Mouse (Mus musculus) intestine, embryonic 14.5 days (tissue): ENCODE results near the gene Kcnc3. TPM values are rescaled to one million over a fixed set of nuclear protein-coding genes. Genes with fewer than 3 reads are reported as not detected.

ENCODE experiments used
- ATAC-seq: fragments of 200-750 bp; cut with Nextera tagmentation; replicated peaks from 2 replicates; pipeline ENCODE4 v1.8.0; 2017; ENCODE audit warnings: low read depth, moderate number of reproducible peaks, moderate TSS enrichment, moderate library complexity; ENCODE audit not compliant: low FRiP score, low TSS enrichment
- DNase-seq: peaks from one replicate; pipeline ENCODE4 v3.0.0-alpha.2; 2018; ENCODE audit warnings: low spot score
- H3K27ac ChIP-seq: fragments of 300-500 bp; sonication (generic); 2 replicates; pipeline ENCODE4 v1.5.1; 2014; ENCODE audit warnings: low read depth, mild to moderate bottlenecking, control low read depth
- H3K27me3 ChIP-seq: fragments of 300-500 bp; sonication (generic); replicated peaks from 2 replicates; pipeline ENCODE4 v1.6.1; 2014; ENCODE audit warnings: low read length, control low read depth; ENCODE audit not compliant: control insufficient read depth, insufficient read depth
- H3K36me3 ChIP-seq: fragments of 300-500 bp; sonication (generic); 2 replicates; pipeline ENCODE4 v1.6.1; 2014; ENCODE audit warnings: low read length, control low read depth; ENCODE audit not compliant: control insufficient read depth, insufficient read depth
- H3K4me1 ChIP-seq: fragments of 300-500 bp; sonication (generic); replicated peaks from 2 replicates; pipeline ENCODE4 v1.6.1; 2014; ENCODE audit warnings: low read length, control low read depth, mixed read lengths; ENCODE audit not compliant: control insufficient read depth, insufficient read depth
- H3K4me2 ChIP-seq: fragments of 300-500 bp; sonication (generic); 2 replicates; pipeline ENCODE4 v1.6.1; 2014; ENCODE audit warnings: low read length
- H3K4me3 ChIP-seq: fragments of 300-500 bp; sonication (generic); 2 replicates; pipeline ENCODE4 v1.5.1; 2014; ENCODE audit warnings: low read depth, low read length, control low read depth, mixed read lengths
- H3K9ac ChIP-seq: fragments of 300-500 bp; sonication (generic); 2 replicates; pipeline ENCODE4 v1.6.1; 2014; ENCODE audit warnings: mild to moderate bottlenecking, low read length
- H3K9me3 ChIP-seq: fragments of 300-500 bp; sonication (generic); 2 replicates; pipeline ENCODE4 v1.6.1; 2016; ENCODE audit warnings: low read length, control low read depth; ENCODE audit not compliant: control insufficient read depth
- WGBS: fragments of 180-500 bp; shearing (Covaris S2); extraction: QIAGEN DNeasy Blood & Tissue Kit; methylation state at CpG from one replicate; pipeline ENCODE4 v1.1.7; 2014; 5-methylcytosine and 5-hydroxymethylcytosine counted together
- polyA plus RNA-seq: library from polyadenylated mRNA; unstranded; fragments of >200 nt; fragmentation: Nextera tagmentation; extraction: Ambion mirVana; gene quantifications from 2 replicates; pipeline ENCODE4 v1.2.1, GENCODE M21; 2014

The Kcnc3 gene
- polyA plus RNA-seq, 1 experiment from 2014 or later = 0.26 TPM

- H3K4me2 ChIP-seq = no peak overlapping the region
- H3K36me3 ChIP-seq = no peaks in the 10 kb centered on the region
- no peak overlapping the region for H3K4me3 ChIP-seq
- H3K27me3 ChIP-seq = no peaks in the 10 kb centered on the region
- no peak for DNase-seq
- no peak for ATAC-seq
- no peak overlapping the region for H3K27ac ChIP-seq
- no peaks in the 10 kb centered on the region for H3K9me3 ChIP-seq
- WGBS = 49% methylated on average over 8 of the region's 8 CpGs
- H3K9ac ChIP-seq = no peak overlapping the region
- no peaks in the 10 kb centered on the region for H3K4me1 ChIP-seq
These were observed 27.2 kb upstream of the Kcnc3 start for GRCm38 (mm10) chr7:44563284-44563683.

- Histone ChIP-seq H3K4me3 (no peak overlapping the region), H3K27me3 (no peaks in the 10 kb centered on the region), H3K36me3 (no peaks in the 10 kb centered on the region), H3K27ac (no peak overlapping the region), H3K9ac (no peak overlapping the region), H3K9me3 (no peaks in the 10 kb centered on the region), H3K4me2 (no peak overlapping the region), H3K4me1 (no peaks in the 10 kb centered on the region)
- WGBS = 84% methylated on average over 10 of the region's 10 CpGs
- ATAC-seq (no peak), DNase-seq (no peak)
These were observed 26.0 kb upstream of the Kcnc3 start for GRCm38 (mm10) chr7:44564486-44564885.

- WGBS = 72% methylated on average over 6 of the region's 6 CpGs
- no peak for ATAC-seq
These were observed 25.1 kb upstream of the Kcnc3 start for GRCm38 (mm10) chr7:44565414-44565813.

DNA sequence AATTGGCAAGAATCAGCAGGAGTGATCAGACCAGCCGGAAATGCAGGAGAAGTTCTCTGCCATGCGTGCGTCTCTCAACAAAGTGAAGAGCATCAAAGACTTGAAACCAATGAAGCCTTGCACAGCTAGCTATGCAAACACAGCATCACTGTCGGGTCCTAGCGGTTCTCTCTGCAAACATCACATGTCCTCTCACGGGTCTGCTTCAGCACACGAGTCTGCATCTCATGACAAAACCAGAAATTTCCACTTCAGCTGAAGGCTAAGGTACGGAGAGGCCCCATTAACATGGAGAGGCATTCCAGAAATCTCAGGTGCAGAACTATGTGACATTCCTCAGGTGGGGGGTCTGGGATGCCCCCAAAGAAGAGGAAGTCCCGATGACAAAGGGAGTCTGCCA is 21.7 kb upstream of the Kcnc3 start:
- H3K27me3 ChIP-seq = no peaks in the 10 kb centered on the region
- WGBS = 61% methylated on average over 9 of the region's 9 CpGs
- no peaks in the 10 kb centered on the region for H3K9me3 ChIP-seq
- no peak overlapping the region for H3K4me2 ChIP-seq
- no peak overlapping the region for H3K27ac ChIP-seq
- ATAC-seq = no peak
- no peak for DNase-seq
- no peaks in the 10 kb centered on the region for H3K4me1 ChIP-seq
- H3K9ac ChIP-seq = no peak overlapping the region
- no peaks in the 10 kb centered on the region for H3K36me3 ChIP-seq
- no peak overlapping the region for H3K4me3 ChIP-seq

More at GRCm38 (mm10) chr7:44565414-44565813, 25.1 kb upstream of the Kcnc3 start:
- Histone ChIP-seq H3K27ac (no peak overlapping the region), H3K36me3 (no peaks in the 10 kb centered on the region), H3K4me1 (no peaks in the 10 kb centered on the region), H3K4me3 (no peak overlapping the region), H3K9ac (no peak overlapping the region), H3K4me2 (no peak overlapping the region), H3K27me3 (no peaks in the 10 kb centered on the region), H3K9me3 (no peaks in the 10 kb centered on the region)
- DNase-seq = no peak

- no peak for DNase-seq
- WGBS = 83% methylated on average over 6 of the region's 6 CpGs
- H3K9ac ChIP-seq = no peak overlapping the region
These were observed 19.5 kb upstream of the Kcnc3 start for GRCm38 (mm10) chr7:44570989-44571388.

DNA sequence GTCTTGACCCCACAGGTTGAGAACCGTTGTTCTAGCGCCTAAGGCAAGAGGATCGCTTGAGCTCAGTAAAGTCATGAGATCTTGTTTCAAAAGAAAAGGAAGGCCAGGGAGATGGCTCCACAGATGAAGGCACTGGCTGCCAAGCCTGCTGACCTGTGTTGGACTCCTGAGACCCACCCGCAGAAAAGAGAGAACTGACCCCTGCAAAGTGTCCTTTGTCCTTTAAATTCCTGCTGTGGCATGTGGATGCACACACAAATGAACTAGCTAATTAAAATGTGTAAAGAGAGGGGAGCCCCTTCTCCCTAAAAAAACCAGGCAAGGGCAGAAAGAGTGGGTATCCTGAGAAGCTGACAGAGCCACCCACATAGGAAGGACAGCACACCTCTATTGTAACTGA is 18.7 kb upstream of the Kcnc3 start:
- H3K36me3 ChIP-seq = no peaks in the 10 kb centered on the region
- no peak overlapping the region for H3K9ac ChIP-seq
- 69% methylated on average over 4 of the region's 4 CpGs for WGBS
- H3K9me3 ChIP-seq = no peaks in the 10 kb centered on the region
- no peaks in the 10 kb centered on the region for H3K27me3 ChIP-seq
- DNase-seq (no peak), ATAC-seq (no peak)
- no peaks in the 10 kb centered on the region for H3K4me1 ChIP-seq
- no peak overlapping the region for H3K4me2 ChIP-seq
- H3K27ac ChIP-seq = no peak overlapping the region
- H3K4me3 ChIP-seq = no peak overlapping the region

More at GRCm38 (mm10) chr7:44570989-44571388, 19.5 kb upstream of the Kcnc3 start:
- Histone ChIP-seq H3K4me2 (no peak overlapping the region), H3K27me3 (no peaks in the 10 kb centered on the region), H3K27ac (no peak overlapping the region), H3K4me1 (no peaks in the 10 kb centered on the region), H3K36me3 (no peaks in the 10 kb centered on the region), H3K9me3 (no peaks in the 10 kb centered on the region), H3K4me3 (no peak overlapping the region)
- no peak for ATAC-seq

GRCm38 (mm10) chr7:44572213-44572701 is 18.2 kb upstream of the Kcnc3 start, which contains the start of gene Napsa:
Napsa (plus strand) TSS chr7:44572380.
- no peaks in the 10 kb centered on the region for H3K27me3 ChIP-seq

GRCm38 (mm10) chr7:44572956-44573484 is 17.4 kb upstream of the Kcnc3 start:
- no peak overlapping the region for H3K27ac ChIP-seq
- H3K4me1 ChIP-seq = no peaks in the 10 kb centered on the region
- DNase-seq = no peak
- ATAC-seq = no peak
- H3K27me3 ChIP-seq = no peaks in the 10 kb centered on the region
- no peak overlapping the region for H3K9ac ChIP-seq
- no peak overlapping the region for H3K4me2 ChIP-seq
- H3K36me3 ChIP-seq = no peaks in the 10 kb centered on the region
- H3K4me3 ChIP-seq = no peak overlapping the region
- 81% methylated on average over 5 of the region's 5 CpGs for WGBS
- H3K9me3 ChIP-seq = no peaks in the 10 kb centered on the region

More at GRCm38 (mm10) chr7:44572213-44572701, 18.2 kb upstream of the Kcnc3 start, which contains the start of gene Napsa:
- no peak within 1 kb of the TSS for H3K27ac ChIP-seq
- H3K4me2 ChIP-seq = no peak within 1 kb of the TSS
- no peaks in the 10 kb centered on the region for H3K4me1 ChIP-seq
- H3K4me3 ChIP-seq = no peak within 1 kb of the TSS
- no peak for ATAC-seq
- 45% methylated on average over 7 of the region's 7 CpGs for WGBS
- DNase-seq = no peak
- no peak within 1 kb of the TSS for H3K9ac ChIP-seq
- H3K36me3 ChIP-seq = no peaks in the 10 kb centered on the region
- H3K9me3 ChIP-seq = no peaks in the 10 kb centered on the region

- Histone ChIP-seq H3K9ac (no peak overlapping the region), H3K4me1 (no peaks in the 10 kb centered on the region), H3K27ac (no peak overlapping the region), H3K9me3 (no peaks in the 10 kb centered on the region), H3K36me3 (no peaks in the 10 kb centered on the region), H3K4me2 (no peak overlapping the region), H3K4me3 (no peak overlapping the region), H3K27me3 (peaks cover 9% of the 10 kb centered on the region)
- WGBS = 51% methylated on average over 5 of the region's 5 CpGs
- ATAC-seq (no peak), DNase-seq (no peak)
These were observed 14.1 kb upstream of the Kcnc3 start for GRCm38 (mm10) chr7:44576333-44576844.
